Mouse (Mus musculus): ENCODE results near the gene Ripk3. TPM values are rescaled to one million over a fixed set of nuclear protein-coding genes. Genes with fewer than 3 reads are reported as not detected.

Gene Ripk3
- polyA plus RNA-seq, 1 experiment = 11.0 TPM

GRCm38 (mm10) chr14:55824481-55825215 lies 36.0 kb upstream of the Ripk3 start:
- Histone ChIP-seq H3K36me3 (ENCODE audit: control insufficient read depth, insufficient read depth, low read length, poor library complexity, severe bottlenecking) (peaks cover 2% of the 10 kb centered on the region; the same call in 1 of the 2 replicates), H3K27ac (ENCODE audit: insufficient read depth, low read length) (peak overlapping the region; percentile 64), H3K4me3 (ENCODE audit: low read depth, low read length) (peak overlapping the region; percentile 87), H3K27me3 (ENCODE audit: control insufficient read depth, insufficient read depth, low read length, poor library complexity, severe bottlenecking) (no peaks in the 10 kb centered on the region), H3K9me3 (replicated peaks; ENCODE audit: control insufficient read depth, insufficient read depth, low read length, poor library complexity, severe bottlenecking) (no peaks in the 10 kb centered on the region), H3K9ac (ENCODE audit: low read depth, poor library complexity, severe bottlenecking) (peak overlapping the region; percentile 97), H3K4me1 (ENCODE audit: control insufficient read depth, insufficient read depth, low read length) (peaks cover 6% of the 10 kb centered on the region)
- TF ChIP-seq CTCF (IDR thresholded peaks at IDR 0.05; ENCODE audit: low read depth, low read length) = no peak
- no peak for TF ChIP-seq POLR2A (IDR thresholded peaks at IDR 0.05; ENCODE audit: insufficient read depth, low read length)
- TF ChIP-seq EP300 (IDR thresholded peaks at IDR 0.05; ENCODE audit: insufficient read depth, low read depth, low read length) = no peak

- peak overlapping the region; percentile 87 for H3K4me3 ChIP-seq (ENCODE audit: low read depth, low read length)
- H3K4me1 ChIP-seq (ENCODE audit: control insufficient read depth, insufficient read depth, low read length) = peaks cover 4% of the 10 kb centered on the region
- peaks cover 2% of the 10 kb centered on the region; the same call in 1 of the 2 replicates for H3K36me3 ChIP-seq (ENCODE audit: control insufficient read depth, insufficient read depth, low read length, poor library complexity, severe bottlenecking)
- peak overlapping the region; percentile 97 for H3K9ac ChIP-seq (ENCODE audit: low read depth, poor library complexity, severe bottlenecking)
- H3K9me3 ChIP-seq (replicated peaks; ENCODE audit: control insufficient read depth, insufficient read depth, low read length, poor library complexity, severe bottlenecking) = no peaks in the 10 kb centered on the region
- H3K27me3 ChIP-seq (ENCODE audit: control insufficient read depth, insufficient read depth, low read length, poor library complexity, severe bottlenecking) = no peaks in the 10 kb centered on the region
- no peak for TF ChIP-seq POLR2A (IDR thresholded peaks at IDR 0.05; ENCODE audit: insufficient read depth, low read length)
- no peak for TF ChIP-seq EP300 (IDR thresholded peaks at IDR 0.05; ENCODE audit: insufficient read depth, low read depth, low read length)
- no peak for TF ChIP-seq CTCF (IDR thresholded peaks at IDR 0.05; ENCODE audit: low read depth, low read length)
- H3K27ac ChIP-seq (ENCODE audit: insufficient read depth, low read length) = peak overlapping the region; percentile 64
Measured at GRCm38 (mm10) chr14:55824001-55824480, 35.4 kb upstream of the Ripk3 start.

DNA sequence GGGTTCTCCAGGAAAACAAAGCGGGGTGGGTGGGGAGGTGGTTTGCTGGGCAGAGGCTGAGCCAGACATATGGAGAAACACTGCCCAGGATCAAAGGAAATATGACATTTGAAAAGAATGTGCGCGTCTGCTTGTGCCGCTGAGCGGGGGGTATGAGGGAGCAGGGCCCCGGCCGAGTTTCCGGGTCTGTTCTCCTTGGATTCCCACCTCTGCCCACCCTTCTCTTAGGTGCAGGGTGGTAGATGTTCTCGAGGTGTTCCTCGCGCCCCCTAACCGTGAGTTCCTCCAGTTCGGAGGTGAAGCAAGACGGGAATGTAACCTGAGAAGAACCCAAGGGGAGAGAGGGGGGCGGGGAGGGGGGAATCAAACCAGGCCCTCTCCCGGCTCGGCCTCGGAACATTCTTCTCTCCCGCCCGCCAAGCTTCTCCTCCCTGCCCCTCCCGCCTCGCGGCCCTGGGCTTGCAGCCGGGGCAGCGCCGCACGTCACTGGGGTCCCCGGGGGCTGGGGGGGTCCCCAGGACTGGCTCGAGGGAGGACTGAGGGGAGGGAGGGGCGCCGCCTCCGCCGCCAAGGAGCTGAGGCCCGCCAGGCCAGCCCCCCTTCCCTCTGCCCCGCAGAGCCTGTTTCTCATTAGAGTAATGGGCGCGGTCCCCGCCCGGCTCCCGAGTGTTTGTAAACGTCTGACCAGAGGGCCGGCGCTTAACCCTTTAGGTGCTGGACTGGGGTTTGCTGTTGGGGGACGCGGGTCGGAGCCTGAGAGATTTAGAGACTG lies 34.5 kb upstream of the Ripk3 start, which contains the start of gene Nfatc4:
Gene Nfatc4, plus strand, starts transcription at position 154 of the 772 bp plus-strand sequence.
- peaks cover 2% of the 10 kb centered on the region; the same call in 1 of the 2 replicates for H3K36me3 ChIP-seq (ENCODE audit: control insufficient read depth, insufficient read depth, low read length, poor library complexity, severe bottlenecking)
- peak within 1 kb of the TSS; percentile 97 for H3K9ac ChIP-seq (ENCODE audit: low read depth, poor library complexity, severe bottlenecking)
- H3K9me3 ChIP-seq (replicated peaks; ENCODE audit: control insufficient read depth, insufficient read depth, low read length, poor library complexity, severe bottlenecking) = no peaks in the 10 kb centered on the region
- peak within 1 kb of the TSS; percentile 82 for H3K27ac ChIP-seq (ENCODE audit: insufficient read depth, low read length)
- H3K4me1 ChIP-seq (ENCODE audit: control insufficient read depth, insufficient read depth, low read length) = no peaks in the 10 kb centered on the region
- peak within 1 kb of the TSS; percentile 87 for H3K4me3 ChIP-seq (ENCODE audit: low read depth, low read length)
- H3K27me3 ChIP-seq (ENCODE audit: control insufficient read depth, insufficient read depth, low read length, poor library complexity, severe bottlenecking) = no peaks in the 10 kb centered on the region
- TF ChIP-seq CTCF (IDR thresholded peaks at IDR 0.05; ENCODE audit: low read depth, low read length) (peak; percentile 5), EP300 (IDR thresholded peaks at IDR 0.05; ENCODE audit: insufficient read depth, low read depth, low read length) (peak; percentile 54; the same call in 1 of the 2 replicates), POLR2A (IDR thresholded peaks at IDR 0.05; ENCODE audit: insufficient read depth, low read length) (no peak)

DNA sequence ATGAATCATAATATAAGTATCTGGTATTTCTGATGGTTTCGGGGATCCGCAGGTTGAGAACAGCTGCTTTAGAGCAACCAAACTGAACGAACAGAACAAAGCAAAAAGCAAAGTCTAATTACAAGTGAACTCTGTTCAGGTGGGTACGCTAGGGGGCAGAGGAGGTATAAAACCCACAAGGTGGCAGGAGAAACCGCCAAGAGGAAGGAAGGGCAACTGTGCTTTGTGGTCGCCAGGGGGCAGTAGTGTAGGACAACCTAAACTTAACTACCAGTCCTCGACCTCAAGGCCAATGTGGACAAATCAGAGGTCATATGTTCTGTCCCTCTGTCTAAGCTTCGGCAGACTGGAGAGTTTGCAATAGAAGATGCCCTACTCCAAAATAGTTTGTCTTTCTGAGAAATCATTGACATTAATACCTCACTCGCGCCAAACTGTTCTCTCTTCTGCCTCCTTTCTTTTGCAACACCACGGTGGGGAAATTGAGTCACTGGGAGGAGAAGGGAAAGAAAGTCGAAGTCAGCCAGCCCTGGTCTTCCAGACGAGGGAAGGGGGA lies 33.8 kb upstream of the Ripk3 start:
- Histone ChIP-seq H3K36me3 (ENCODE audit: control insufficient read depth, insufficient read depth, low read length, poor library complexity, severe bottlenecking) (peaks cover 2% of the 10 kb centered on the region; the same call in 1 of the 2 replicates), H3K4me1 (ENCODE audit: control insufficient read depth, insufficient read depth, low read length) (no peaks in the 10 kb centered on the region), H3K4me3 (ENCODE audit: low read depth, low read length) (peak overlapping the region; percentile 59), H3K9me3 (replicated peaks; ENCODE audit: control insufficient read depth, insufficient read depth, low read length, poor library complexity, severe bottlenecking) (no peaks in the 10 kb centered on the region), H3K27ac (ENCODE audit: insufficient read depth, low read length) (peak overlapping the region; percentile 82), H3K27me3 (ENCODE audit: control insufficient read depth, insufficient read depth, low read length, poor library complexity, severe bottlenecking) (no peaks in the 10 kb centered on the region), H3K9ac (ENCODE audit: low read depth, poor library complexity, severe bottlenecking) (peak overlapping the region; percentile 97)
- TF ChIP-seq EP300 (IDR thresholded peaks at IDR 0.05; ENCODE audit: insufficient read depth, low read depth, low read length) = peak; percentile 78
- TF ChIP-seq CTCF (IDR thresholded peaks at IDR 0.05; ENCODE audit: low read depth, low read length) = peak; percentile 100
- no peak for TF ChIP-seq POLR2A (IDR thresholded peaks at IDR 0.05; ENCODE audit: insufficient read depth, low read length)

DNA sequence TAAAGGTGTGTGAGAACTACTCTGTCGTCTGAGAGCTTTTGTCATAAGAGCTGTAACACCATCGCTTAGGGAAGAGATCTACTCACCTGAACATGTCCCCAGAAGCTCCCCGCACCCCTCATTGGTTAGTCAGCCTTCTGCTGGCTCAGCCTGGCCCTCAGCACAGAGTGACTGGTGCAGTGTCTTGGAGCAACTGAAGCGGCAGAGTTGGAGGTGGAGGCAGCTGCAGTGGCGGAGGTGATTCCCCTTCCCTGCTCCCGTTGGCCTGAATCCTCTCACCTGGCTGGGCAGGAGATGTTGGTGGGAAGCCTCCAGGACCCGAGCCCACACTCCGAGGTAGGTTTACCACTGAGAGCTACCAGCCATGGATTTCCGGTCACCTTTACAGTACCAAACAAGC lies 31.9 kb upstream of the Ripk3 start:
- H3K4me3 ChIP-seq (ENCODE audit: low read depth, low read length) = no peak overlapping the region
- no peaks in the 10 kb centered on the region for H3K27me3 ChIP-seq (ENCODE audit: control insufficient read depth, insufficient read depth, low read length, poor library complexity, severe bottlenecking)
- TF ChIP-seq EP300 (IDR thresholded peaks at IDR 0.05; ENCODE audit: insufficient read depth, low read depth, low read length) (no peak), POLR2A (IDR thresholded peaks at IDR 0.05; ENCODE audit: insufficient read depth, low read length) (no peak), CTCF (IDR thresholded peaks at IDR 0.05; ENCODE audit: low read depth, low read length) (no peak)
- H3K4me1 ChIP-seq (ENCODE audit: control insufficient read depth, insufficient read depth, low read length) = no peaks in the 10 kb centered on the region
- no peaks in the 10 kb centered on the region for H3K36me3 ChIP-seq (ENCODE audit: control insufficient read depth, insufficient read depth, low read length, poor library complexity, severe bottlenecking)
- H3K9ac ChIP-seq (ENCODE audit: low read depth, poor library complexity, severe bottlenecking) = no peak overlapping the region
- no peaks in the 10 kb centered on the region for H3K9me3 ChIP-seq (replicated peaks; ENCODE audit: control insufficient read depth, insufficient read depth, low read length, poor library complexity, severe bottlenecking)
- H3K27ac ChIP-seq (ENCODE audit: insufficient read depth, low read length) = no peak overlapping the region

Data from ES-Bruce4 (cell line).